Mouse (Mus musculus): ENCODE measurements around the gene Def8.
"Not testable (repeated sequence)": the region's sequence is repeated elsewhere in the genome, so short reads cannot be mapped to it uniquely, and the experiment has no call there.

The Def8 gene

GRCm38 (mm10) chr8:123414997-123415696 is 8.2 kb upstream of the Def8 start:
- not testable (repeated sequence) for DNase-seq

GRCm38 (mm10) chr8:123415967-123416943 is 7.1 kb upstream of the Def8 start:
- peak in 1 of 2 experiments; percentile 39 for DNase-seq

- no peak for DNase-seq
Observed at GRCm38 (mm10) chr8:123416944-123417555, 6.3 kb upstream of the Def8 start.

DNA sequence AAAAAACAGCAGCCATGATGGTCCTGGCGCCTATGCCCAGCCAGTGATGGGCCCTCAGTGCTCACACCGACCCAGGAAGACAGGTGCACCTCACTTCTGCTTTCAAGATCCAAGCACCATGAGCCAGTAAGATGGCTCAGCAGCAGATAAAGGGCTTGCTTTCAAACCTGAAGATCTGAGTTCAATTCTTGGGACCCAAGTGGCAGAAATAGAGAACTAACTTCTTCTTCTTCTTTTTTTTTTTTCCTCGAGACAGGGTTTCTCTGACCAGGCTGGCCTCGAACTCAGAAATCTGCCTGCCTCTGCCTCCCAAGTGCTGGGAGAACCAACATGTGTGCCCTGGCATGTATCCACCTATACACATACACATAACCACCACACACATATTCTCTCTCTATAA is 3.6 kb upstream of the Def8 start:
- no peak for DNase-seq

GRCm38 (mm10) chr8:123420525-123421281 is 2.6 kb upstream of the Def8 start:
- no peak for DNase-seq

- DNase-seq, result no peak
Observed at GRCm38 (mm10) chr8:123421325-123421724, 2.0 kb upstream of the Def8 start.

- DNase-seq, result peak; percentile 83 to 85
Observed at GRCm38 (mm10) chr8:123422056-123422780, 1.1 kb upstream of the Def8 start.

- DNase-seq, result no peak
Observed at GRCm38 (mm10) chr8:123422781-123423159, 557 bp upstream of the Def8 start.

- DNase-seq, result no peak
Observed at GRCm38 (mm10) chr8:123426511-123427509, 3.5 kb downstream of the Def8 start.

DNA sequence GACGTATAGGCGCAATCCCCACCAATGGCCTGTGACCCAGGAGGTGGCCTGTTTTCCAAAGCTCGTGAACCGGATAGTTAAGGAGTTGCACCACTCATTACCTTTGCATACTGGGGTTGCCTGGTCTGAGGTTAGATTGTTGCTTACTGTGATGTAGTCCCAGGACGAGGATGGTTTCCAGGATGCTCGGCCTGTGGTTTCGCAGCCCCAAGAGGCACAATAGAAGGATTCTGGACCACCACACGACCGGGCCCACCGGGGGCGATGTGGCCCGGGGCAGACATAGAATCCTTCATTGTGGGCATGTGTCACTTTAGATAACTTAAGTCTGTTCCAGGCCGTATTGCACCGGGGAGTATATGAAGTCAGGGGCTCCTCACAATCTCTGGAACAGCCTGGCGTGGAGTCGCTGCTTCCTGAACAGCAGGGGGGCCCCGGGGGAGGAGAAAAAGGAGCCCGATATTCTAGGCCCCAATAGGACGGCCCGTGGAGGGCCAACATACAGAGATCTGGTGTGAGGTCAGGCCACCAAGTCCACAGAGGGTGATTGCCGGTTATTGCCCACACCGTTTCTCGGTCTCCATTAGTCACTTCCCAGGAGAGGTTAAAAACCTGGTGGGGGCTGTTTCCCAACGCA is 4.4 kb downstream of the Def8 start:
- DNase-seq, result no peak

DNA sequence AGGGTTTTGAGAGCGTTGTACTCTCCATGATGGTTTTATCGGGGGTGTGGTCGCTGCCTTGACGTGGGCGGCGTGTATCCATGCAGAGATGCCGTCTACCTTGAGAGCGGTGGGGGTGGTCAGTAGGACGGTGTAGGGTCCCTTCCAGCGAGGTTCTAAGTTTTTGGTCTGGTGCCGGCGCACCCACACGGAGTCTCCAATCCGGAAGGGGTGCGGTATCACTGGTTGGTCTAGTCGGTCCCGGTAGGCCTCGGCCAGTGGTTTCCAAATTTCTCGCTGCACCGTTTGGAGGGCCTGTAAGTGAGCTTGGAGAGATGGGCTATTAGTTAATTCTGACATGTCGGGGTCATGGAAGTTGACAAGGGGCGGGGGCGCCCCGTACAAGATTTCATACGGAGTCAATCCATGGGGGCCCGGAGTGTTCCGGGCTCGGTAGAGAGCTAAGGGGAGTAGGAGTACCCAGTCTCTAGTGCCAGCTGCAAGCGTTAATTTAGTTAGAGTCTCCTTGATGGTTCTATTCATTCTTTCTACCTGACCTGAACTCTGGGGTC is 5.1 kb downstream of the Def8 start:
- DNase-seq, result no peak

- DNase-seq, result no peak
Observed at GRCm38 (mm10) chr8:123428939-123429721, 5.8 kb downstream of the Def8 start.

GRCm38 (mm10) chr8:123429722-123430013 is 6.3 kb downstream of the Def8 start:
- not testable (repeated sequence) for DNase-seq

- not testable (repeated sequence) for DNase-seq
Observed at GRCm38 (mm10) chr8:123430936-123431335, 7.6 kb downstream of the Def8 start.

DNA sequence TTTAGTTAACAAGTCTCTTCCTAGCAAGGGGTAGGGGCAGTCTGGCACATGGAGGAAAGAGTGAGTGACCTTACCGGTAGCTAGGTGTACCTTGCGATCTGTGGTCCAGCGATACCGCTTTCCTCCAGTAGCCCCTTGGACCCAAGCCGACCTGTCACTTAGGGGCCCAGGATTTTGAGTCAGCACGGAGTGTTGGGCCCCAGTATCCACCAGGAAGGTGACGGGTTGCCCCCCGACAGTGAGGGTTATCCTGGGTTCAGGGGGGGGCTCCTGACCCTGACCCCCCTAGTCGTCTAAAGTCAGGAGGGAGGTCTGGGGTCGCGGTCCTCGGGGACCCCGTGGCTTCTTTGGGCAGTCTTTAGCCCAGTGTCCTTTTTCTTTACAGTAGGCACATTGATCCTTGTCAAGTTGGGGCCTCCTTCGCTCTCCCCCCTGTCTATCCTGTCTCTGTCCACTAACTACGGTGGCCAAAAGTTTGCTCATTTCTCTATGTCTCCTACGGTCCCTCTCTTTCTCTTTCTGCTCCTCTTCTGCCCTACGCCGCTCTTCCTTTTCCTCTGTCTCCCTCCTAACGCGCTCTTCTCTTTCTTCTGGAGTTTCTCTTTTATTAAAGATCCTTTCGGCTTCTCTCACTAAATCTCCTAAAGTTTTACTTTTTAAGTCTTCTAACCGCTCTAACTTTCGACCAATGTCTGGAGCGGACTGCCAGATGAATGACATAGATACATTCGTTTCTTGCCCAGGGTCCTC is 8.5 kb downstream of the Def8 start:
- DNase-seq, result no peak

GRCm38 (mm10) chr8:123432381-123432780 is 9.1 kb downstream of the Def8 start:
- DNase-seq, result no peak

DNA sequence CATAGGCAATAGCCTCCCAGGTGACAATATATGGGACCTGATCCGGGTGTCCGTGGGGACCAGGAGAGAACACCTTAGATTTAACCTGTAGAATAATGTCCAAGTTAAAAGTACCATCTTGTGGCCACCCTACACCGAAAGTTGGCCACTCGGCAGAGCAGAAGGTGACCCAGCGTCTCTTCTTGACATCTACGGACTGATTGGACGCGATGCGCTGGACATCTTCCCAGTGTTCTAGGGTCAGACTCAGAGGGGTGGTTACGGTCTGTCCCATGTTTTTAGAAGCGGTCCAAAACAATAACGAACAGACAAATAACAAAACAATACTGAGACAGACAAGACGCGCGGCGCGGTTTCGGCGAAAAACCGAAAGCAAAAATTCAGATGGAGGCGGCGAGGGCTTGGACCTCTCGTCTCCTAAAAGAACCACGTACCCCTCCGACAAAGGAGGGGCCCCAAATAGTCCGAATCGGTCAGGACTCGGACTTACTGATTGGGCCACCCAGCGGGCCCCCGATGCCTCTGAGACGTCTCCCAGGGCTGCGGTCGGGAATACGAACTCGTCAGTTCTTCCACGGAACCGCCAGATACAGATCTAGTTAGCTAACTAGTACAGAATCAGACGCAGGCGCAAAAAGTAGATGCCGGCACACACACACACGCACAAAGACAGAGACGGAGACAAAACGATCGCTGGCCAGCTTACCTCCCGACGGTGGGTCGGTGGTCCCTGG is 10.1 kb downstream of the Def8 start:
- not testable (repeated sequence) for DNase-seq

DNA sequence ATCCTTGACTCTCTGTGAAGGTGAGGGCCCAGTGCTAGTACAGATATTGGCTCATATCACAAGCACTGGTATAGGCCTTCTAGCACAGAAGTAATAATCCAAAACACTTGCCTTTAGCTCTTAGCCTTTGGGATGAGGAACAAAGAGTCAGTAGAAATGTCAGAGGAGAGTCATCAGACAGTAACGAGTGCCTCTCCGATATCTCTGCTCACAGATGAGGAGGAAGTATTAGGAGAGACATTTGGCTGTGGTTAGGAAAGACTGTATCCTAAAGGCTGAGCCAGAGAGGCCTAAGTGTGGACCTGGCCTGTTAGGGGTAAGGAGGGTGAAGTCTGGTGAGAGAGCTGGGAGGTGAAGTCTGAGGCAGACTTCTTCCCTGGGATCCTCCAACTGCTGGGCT is 18.5 kb downstream of the Def8 start:
- no peak for DNase-seq

Measured in cerebellum, adult 18-20 months (tissue).